In the genomic region with DNA sequence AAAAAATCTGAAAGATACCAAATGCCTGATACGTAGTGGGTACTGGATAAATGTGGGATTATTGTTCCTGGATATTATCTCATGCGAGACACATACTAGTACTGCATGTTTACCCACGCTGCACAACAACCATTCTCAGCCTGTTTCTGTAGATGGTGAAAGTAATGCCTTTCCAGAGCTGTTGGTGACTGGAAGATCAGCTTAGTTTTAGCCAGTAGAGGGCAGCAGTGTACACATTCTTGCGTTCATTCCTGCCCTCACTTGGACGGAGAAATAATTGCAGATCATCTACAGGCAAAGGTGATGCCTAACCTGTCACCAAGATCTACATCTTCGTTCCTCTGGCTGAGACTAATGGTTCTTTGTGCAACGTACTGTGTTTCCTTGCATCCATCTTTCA, we compare ENCODE assay signal across 8 mouse cellular contexts.
DNase-seq lines count a peak whose midpoint lies in the region; ATAC-seq and TF ChIP-seq lines count a peak whose summit lies in the region.

No protein-coding gene starts in this region.

- peak; percentile 94 for TF ChIP-seq CTCF in kidney, postnatal 0 days (IDR thresholded peaks at IDR 0.05; ENCODE audit: low read depth)
- 0 out of 2 replicates have a peak, but pooled peaks have one; percentile 25 for TF ChIP-seq CTCF in lung, adult 2 months (IDR thresholded peaks at IDR 0.05; ENCODE audit: insufficient read depth, low read length)

- ATAC-seq in embryonic facial prominence, embryonic 14.5 days (ENCODE audit: low read depth) = no peak
- peak; percentile 36; the same call in 1 of the 2 replicates for ATAC-seq in kidney, postnatal 0 days (replicated peaks; ENCODE audit: low FRiP score, low read depth)

- TF ChIP-seq POLR2A in lung, adult 2 months (IDR thresholded peaks at IDR 0.05; ENCODE audit: borderline replicate concordance, extremely low read depth, low read depth, low read length) = no peak

- H3K36me3 ChIP-seq in embryonic facial prominence, embryonic 14.5 days (ENCODE audit: control insufficient read depth, insufficient read depth, low read length) = no peaks in the 10 kb centered on the region
- H3K36me3 ChIP-seq in kidney, postnatal 0 days (ENCODE audit: insufficient read depth, low read length) = no peaks in the 10 kb centered on the region

- H3K4me1 ChIP-seq in embryonic facial prominence, embryonic 14.5 days (ENCODE audit: control insufficient read depth, insufficient read depth, low read length) = no peaks in the 10 kb centered on the region
- H3K4me1 ChIP-seq in kidney, postnatal 0 days (replicated peaks; ENCODE audit: insufficient read depth, low read length) = no peaks in the 10 kb centered on the region
- H3K4me1 ChIP-seq in lung, adult 2 months (ENCODE audit: control insufficient read depth, insufficient read depth, low read length) = no peaks in the 10 kb centered on the region

- no peaks in the 10 kb centered on the region for H3K27me3 ChIP-seq in embryonic facial prominence, embryonic 14.5 days (replicated peaks; ENCODE audit: control insufficient read depth, insufficient read depth, low read length)
- no peaks in the 10 kb centered on the region for H3K27me3 ChIP-seq in kidney, postnatal 0 days (ENCODE audit: insufficient read depth, low read length)

- H3K9ac ChIP-seq in embryonic facial prominence, embryonic 14.5 days (ENCODE audit: low read depth, low read length) = no peak overlapping the region
- H3K9ac ChIP-seq in kidney, postnatal 0 days (ENCODE audit: low read depth, low read length) = no peak overlapping the region

- H3K27ac ChIP-seq in embryonic facial prominence, embryonic 14.5 days (replicated peaks; ENCODE audit: low read depth, low read length) = no peak overlapping the region
- no peak overlapping the region for H3K27ac ChIP-seq in kidney, postnatal 0 days

- 41% methylated on average over 7 of the region's 7 CpGs for whole genome bisulfite sequencing in embryonic facial prominence, embryonic 14.5 days
- 39% methylated on average over 7 of the region's 7 CpGs for WGBS in kidney, postnatal 0 days
- WGBS in lung, adult 2 months = 36% methylated on average over 7 of the region's 7 CpGs

- DNase-seq in adrenal gland, adult (ENCODE audit: inconsistent age in 2 of 2, low spot score in 1 of 2) = peak; percentile 9 to 75
- no peak for DNase-seq in adrenal gland, postnatal 25 days
- peak; percentile 15 for DNase-seq in urinary bladder, postnatal 25 days (ENCODE audit: low spot score)
- no peak for DNase-seq in urinary bladder, postnatal 4 days (ENCODE audit: low spot score in 2 of 2)
- DNase-seq in embryonic facial prominence, embryonic 14.5 days (ENCODE audit: low spot score) = peak; percentile 61
- peak; percentile 67 for DNase-seq in kidney, postnatal 0 days (ENCODE audit: low spot score)
- DNase-seq in lung, adult 2 months = no peak
- DNase-seq in right cerebral cortex, postnatal 4 days = peak; percentile 38

- H3K9me3 ChIP-seq in embryonic facial prominence, embryonic 14.5 days (ENCODE audit: control insufficient read depth, low read length) = no peaks in the 10 kb centered on the region
- H3K9me3 ChIP-seq in kidney, postnatal 0 days (replicated peaks; ENCODE audit: low read length) = no peaks in the 10 kb centered on the region

- no peak overlapping the region for H3K4me2 ChIP-seq in embryonic facial prominence, embryonic 14.5 days (ENCODE audit: low read depth, low read length)
- no peak overlapping the region for H3K4me2 ChIP-seq in kidney, postnatal 0 days (ENCODE audit: low read length)

- no peak overlapping the region for H3K4me3 ChIP-seq in embryonic facial prominence, embryonic 14.5 days (ENCODE audit: low read depth, low read length)
- no peak overlapping the region for H3K4me3 ChIP-seq in kidney, postnatal 0 days (replicated peaks; ENCODE audit: low read depth, low read length)
- no peak overlapping the region for H3K4me3 ChIP-seq in lung, adult 2 months (replicated peaks; ENCODE audit: extremely low read depth, low read depth, low read length)

Comparison
In these comparisons a context has a peak if more than half of its experiments do, and no peak if none do; other contexts are left out.
1. DNase-seq: peak in adrenal gland, adult (2 of 2), urinary bladder, postnatal 25 days (single experiment), embryonic facial prominence, embryonic 14.5 days (single experiment), kidney, postnatal 0 days (single experiment) and right cerebral cortex, postnatal 4 days (single experiment); none in adrenal gland, postnatal 25 days (single experiment), urinary bladder, postnatal 4 days (0 of 2) and lung, adult 2 months (single experiment).